Mouse (Mus musculus): ENCODE measurements around the gene Nfe2.

DNA sequence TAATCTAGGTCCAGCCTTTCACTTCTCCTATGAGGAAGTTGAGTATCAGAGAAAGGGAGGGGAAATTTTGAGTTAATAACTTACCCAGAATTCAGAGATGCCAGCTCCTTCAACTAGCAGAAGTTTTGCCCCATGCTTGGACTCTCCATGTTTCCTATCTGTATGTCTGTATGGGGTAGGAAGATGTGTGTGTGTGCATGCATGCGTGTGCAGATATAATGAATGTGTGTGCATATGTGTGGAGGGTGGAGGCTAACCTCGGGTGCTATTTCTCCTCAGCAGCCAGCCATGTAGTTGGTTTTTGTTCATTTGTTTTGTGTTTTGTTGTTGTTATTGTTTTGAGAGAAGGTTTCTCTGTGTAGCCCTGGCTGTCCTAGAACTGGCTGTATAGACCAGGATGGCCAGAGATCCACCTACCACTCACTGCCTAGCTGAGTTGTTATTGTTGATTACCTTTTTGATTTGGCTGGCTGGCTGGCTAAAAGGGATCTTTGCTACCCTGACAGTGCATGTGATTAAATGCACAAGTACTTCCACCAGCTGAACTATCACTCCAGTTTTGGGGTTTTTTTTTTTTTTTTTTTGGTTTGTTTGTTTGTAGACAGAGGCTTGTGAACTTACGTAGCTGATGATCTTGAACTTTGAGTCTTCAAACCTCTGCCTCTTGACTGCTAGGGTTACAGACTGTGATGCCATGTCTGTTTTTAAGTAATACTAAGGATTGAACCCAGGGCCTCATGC, 23.4 kb upstream of the Nfe2 start:
- no peak for TF ChIP-seq POLR2A (IDR thresholded peaks at IDR 0.05; ENCODE audit: insufficient read depth, low read depth, low read length)
- no peak for TF ChIP-seq CTCF (IDR thresholded peaks at IDR 0.05)

All from heart, adult 2 months (tissue).